Mouse (Mus musculus): ENCODE data around the gene Slc16a7.

Gene Slc16a7

DNA sequence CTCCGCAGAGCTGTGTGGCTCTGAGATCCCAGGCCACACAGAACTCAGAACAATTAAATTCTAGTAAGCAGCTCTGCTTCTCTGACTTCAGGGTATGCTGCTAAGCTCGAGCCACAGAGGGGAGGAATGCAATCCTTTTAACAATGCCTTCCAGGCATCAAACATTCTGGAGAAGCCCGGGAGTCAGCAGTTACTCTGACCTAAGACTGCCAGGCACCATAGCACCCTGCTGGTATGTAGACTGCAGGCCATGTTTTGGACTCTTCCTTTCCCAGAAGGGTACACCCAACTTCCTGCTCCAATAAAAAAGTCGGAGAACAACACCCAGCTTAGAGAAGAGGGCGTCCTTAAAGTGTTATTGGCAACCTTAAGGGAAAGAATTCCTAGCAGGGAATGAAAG is 205.1 kb downstream of the Slc16a7 start:
- DNase-seq (ENCODE audit: low read depth): no peak

DNA sequence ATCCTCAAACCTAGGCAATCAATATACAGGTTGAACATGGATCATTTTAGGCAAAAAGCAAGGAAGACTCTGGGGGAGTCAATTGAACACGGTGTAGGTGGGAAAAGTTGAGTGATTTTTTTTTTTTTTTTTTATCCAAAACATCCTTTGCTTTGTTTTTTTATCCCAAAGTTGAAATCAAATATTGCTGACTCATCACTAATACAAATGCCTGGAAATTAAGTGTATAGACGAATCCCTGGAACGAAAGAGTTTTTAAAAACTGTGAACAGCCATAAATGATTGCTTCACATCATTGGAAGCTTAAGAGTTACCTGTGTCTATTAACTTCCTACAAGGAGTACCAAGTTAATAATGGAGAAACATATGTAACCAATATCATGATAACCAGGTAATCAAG is 206.7 kb downstream of the Slc16a7 start:
- DNase-seq (ENCODE audit: low read depth): no peak

DNA sequence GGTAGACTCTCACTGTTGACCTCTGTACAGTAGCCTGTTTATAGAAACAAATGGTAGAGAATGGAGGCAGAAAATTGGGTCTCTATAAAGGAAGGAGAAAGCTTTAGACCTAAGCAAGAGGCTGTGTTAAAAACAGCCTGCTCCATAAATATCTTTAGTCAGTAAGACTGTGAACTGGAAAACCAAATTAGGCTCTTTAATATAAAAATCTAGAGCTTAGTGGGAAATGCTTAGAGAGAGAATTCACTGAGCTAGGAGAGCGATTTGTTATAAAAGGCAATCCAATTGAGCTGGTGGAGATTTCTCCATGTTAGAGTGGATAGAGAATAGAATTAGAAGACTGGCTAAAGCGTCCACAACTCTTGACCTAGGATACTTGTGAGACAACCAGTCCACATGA is 211.5 kb downstream of the Slc16a7 start:
- DNase-seq (ENCODE audit: low read depth): no peak

DNA sequence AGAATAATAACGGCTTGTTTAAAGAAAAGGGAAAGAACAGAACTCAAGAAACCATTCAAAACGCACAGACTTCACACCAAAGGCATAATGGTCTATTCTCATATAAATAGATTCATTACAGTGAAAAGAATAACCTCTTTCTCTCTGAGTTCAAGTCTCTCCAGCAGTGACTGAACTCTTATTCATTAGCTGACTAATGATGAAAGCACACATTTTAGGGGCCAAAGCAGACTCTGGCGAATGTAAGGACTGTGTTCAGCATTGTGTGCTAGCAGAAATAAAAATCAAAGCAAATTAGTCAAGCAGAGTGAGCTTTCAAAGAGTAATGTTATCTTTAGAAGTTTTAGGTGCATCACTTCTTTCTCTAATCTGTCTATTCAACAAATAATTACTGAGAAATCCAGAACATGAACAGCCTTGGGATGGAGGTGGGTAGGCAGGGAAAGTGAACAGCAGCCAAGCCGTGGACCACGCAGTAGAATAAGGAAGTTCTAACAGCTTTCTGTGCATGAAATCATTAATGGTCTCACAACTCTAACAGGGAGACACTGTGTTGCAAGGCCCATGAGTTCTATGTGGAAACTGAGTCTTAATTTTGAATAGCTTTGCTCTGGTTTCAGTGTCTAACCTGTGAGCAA is 214.1 kb downstream of the Slc16a7 start:
- no peak for DNase-seq (ENCODE audit: low read depth)

DNA sequence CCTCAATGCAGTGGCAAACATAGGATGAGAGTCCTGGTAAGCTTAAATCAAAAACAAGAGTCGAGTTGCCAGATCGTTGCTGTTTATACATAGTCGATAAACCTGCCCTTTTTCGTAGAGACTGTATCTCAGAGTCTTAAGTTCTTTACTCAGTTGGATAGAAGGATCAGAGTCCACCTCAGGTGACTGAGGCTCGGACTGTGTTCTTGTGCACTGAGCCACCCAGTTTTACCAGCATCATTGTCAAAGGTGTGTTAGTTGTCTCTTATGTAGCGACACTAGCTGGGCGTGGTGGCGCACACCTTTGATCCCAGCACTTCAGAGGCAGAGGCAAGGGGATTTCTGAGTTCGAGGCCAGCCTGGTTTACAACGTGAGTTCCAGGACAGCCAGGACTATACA is 217.6 kb downstream of the Slc16a7 start:
- no peak for DNase-seq (ENCODE audit: low read depth)

DNA sequence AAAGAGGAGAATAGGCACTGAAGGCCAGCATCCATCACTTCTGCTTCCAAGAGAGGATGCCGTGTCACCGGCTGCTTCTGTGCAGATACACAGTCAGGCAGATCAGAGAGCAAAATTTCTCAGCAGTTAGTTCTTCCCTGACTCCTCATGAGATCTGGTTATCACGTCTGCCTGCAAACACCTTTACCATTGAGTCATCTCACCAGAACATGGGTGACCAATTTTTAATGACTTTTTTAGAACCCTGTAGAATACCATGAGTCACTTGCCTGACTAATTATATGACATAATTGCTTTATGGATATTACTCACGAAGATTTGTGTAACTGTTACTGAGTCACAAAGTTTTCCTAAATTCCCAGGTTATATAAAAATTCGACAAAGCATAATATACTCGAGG is 218.1 kb downstream of the Slc16a7 start:
- DNase-seq (ENCODE audit: low read depth): no peak
